In genomic region chr12:75528300-75528699, GRCm38 (mm10) we compare ENCODE assay signal across 25 mouse cellular contexts.
A peak's percentile ranks its signal among the peaks of the same experiment; 100 is the strongest.
DNase-seq lines count a peak whose midpoint lies in the region; ATAC-seq and TF ChIP-seq lines count a peak whose summit lies in the region.
"Had no signal": no experiment of that assay in that cellular context is flagged by ENCODE, and none has a peak within 500 bp of the region (broad histone marks: within the 10 kb centered on the region; RNA-seq: fewer than 3 reads in every experiment).

No protein-coding gene starts in this region.

- no peak overlapping the region for H3K27ac ChIP-seq in limb, embryonic 14.5 days (replicated peaks; ENCODE audit: low read depth, low read length)
- H3K27ac ChIP-seq in limb, embryonic 10.5 days = no peak overlapping the region
- H3K27ac ChIP-seq: hindbrain, embryonic 10.5 days; intestine, embryonic 15.5 days; left cerebral cortex, adult 2 months; neural tube, embryonic 13.5 days had no signal

- no peaks in the 10 kb centered on the region for H3K27me3 ChIP-seq in limb, embryonic 14.5 days (ENCODE audit: control insufficient read depth, insufficient read depth, low read length)
- H3K27me3 ChIP-seq in limb, embryonic 10.5 days (ENCODE audit: low read depth, poor library complexity, severe bottlenecking) = no peaks in the 10 kb centered on the region
- H3K27me3 ChIP-seq: heart, embryonic 15.5 days; intestine, embryonic 15.5 days; neural tube, embryonic 13.5 days had no signal

- peaks cover 11% of the 10 kb centered on the region; the same call in 1 of the 2 replicates for H3K4me1 ChIP-seq in limb, embryonic 14.5 days (ENCODE audit: control insufficient read depth, insufficient read depth, low read length)
- no peaks in the 10 kb centered on the region for H3K4me1 ChIP-seq in limb, embryonic 10.5 days
- H3K4me1 ChIP-seq: hindbrain, embryonic 10.5 days had no signal

- no peaks in the 10 kb centered on the region for H3K36me3 ChIP-seq in limb, embryonic 14.5 days (ENCODE audit: control insufficient read depth, insufficient read depth, low read length)
- H3K36me3 ChIP-seq in limb, embryonic 10.5 days = 0 out of 2 replicates have a peak, but pooled peaks cover 4% of the 10 kb centered on the region
- H3K36me3 ChIP-seq: heart, embryonic 15.5 days; intestine, embryonic 15.5 days; neural tube, embryonic 13.5 days had no signal

- H3K4me3 ChIP-seq in limb, embryonic 14.5 days (replicated peaks; ENCODE audit: low read length) = no peak overlapping the region
- H3K4me3 ChIP-seq in limb, embryonic 10.5 days = no peak overlapping the region
- H3K4me3 ChIP-seq: heart, embryonic 15.5 days; hindbrain, embryonic 10.5 days; intestine, embryonic 15.5 days; left cerebral cortex, adult 2 months; myocyte; neural tube, embryonic 13.5 days had no signal

- H3K9ac ChIP-seq in limb, embryonic 14.5 days (ENCODE audit: low read depth, low read length, severe bottlenecking) = no peak overlapping the region
- H3K9ac ChIP-seq: forebrain, postnatal 0 days; heart, embryonic 15.5 days; intestine, embryonic 15.5 days; liver, postnatal 0 days; neural tube, embryonic 13.5 days had no signal

- H3K4me2 ChIP-seq in limb, embryonic 14.5 days (replicated peaks; ENCODE audit: low read depth, low read length, severe bottlenecking) = no peak overlapping the region
- H3K4me2 ChIP-seq: heart, embryonic 15.5 days; intestine, embryonic 15.5 days; neural tube, embryonic 13.5 days had no signal

- WGBS in limb, embryonic 14.5 days = 87% methylated on average over 1 of the region's 1 CpGs
- 86% methylated on average over 1 of the region's 1 CpGs for WGBS in limb, embryonic 10.5 days

- DNase-seq in cerebellum, postnatal 4 days (ENCODE audit: low spot score in 2 of 2) = no peak
- peak; percentile 25 for DNase-seq in limb, embryonic 14.5 days (ENCODE audit: low spot score)
- DNase-seq in limb, embryonic 10.5 days (ENCODE audit: low spot score) = no peak
- DNase-seq in cerebellum, adult 9-11 months = peak; percentile 65
- no peak for DNase-seq in adrenal gland, postnatal 10 days
- DNase-seq in thymus, postnatal 0 days (ENCODE audit: low spot score) = no peak
- no peak for DNase-seq in adrenal gland, postnatal 25 days
- DNase-seq: adrenal gland, postnatal 36 days; forebrain, postnatal 0 days; kidney, adult 9 months; kidney, postnatal 25 days; liver; liver, postnatal 0 days; right cerebral cortex, adult 18-20 months; right cerebral cortex, postnatal 4 days had no signal

- peak; percentile 81 for ATAC-seq in cerebellum, adult (ENCODE audit: insufficient number of reproducible peaks, low FRiP score, low TSS enrichment)
- ATAC-seq in limb, embryonic 14.5 days (ENCODE audit: low FRiP score, low read depth) = no peak
- ATAC-seq: forebrain, postnatal 0 days; hindbrain, embryonic 16.5 days; intestine, embryonic 15.5 days; liver, postnatal 0 days; lung, postnatal 0 days; midbrain, embryonic 16.5 days had no signal

- H3K9me3 ChIP-seq in limb, embryonic 14.5 days (ENCODE audit: control insufficient read depth, low read length) = no peaks in the 10 kb centered on the region
- no peaks in the 10 kb centered on the region for H3K9me3 ChIP-seq in limb, embryonic 10.5 days (replicated peaks)
- H3K9me3 ChIP-seq: heart, embryonic 15.5 days; hindbrain, embryonic 10.5 days; intestine, embryonic 15.5 days; neural tube, embryonic 13.5 days had no signal

- TF ChIP-seq POLR2A in limb, embryonic 14.5 days (IDR thresholded peaks at IDR 0.05; ENCODE audit: borderline replicate concordance, extremely low read depth, insufficient read depth, insufficient read length) = no peak

Comparison
In these comparisons a context has a peak if more than half of its experiments do, and no peak if none do; other contexts are left out.
1. DNase-seq: peak in limb, embryonic 14.5 days (single experiment) and cerebellum, adult 9-11 months (single experiment); none in cerebellum, postnatal 4 days (0 of 2), limb, embryonic 10.5 days (single experiment), adrenal gland, postnatal 10 days (single experiment), thymus, postnatal 0 days (single experiment) and adrenal gland, postnatal 25 days (single experiment).